Mouse (Mus musculus) adrenal gland, adult 18-20 months (tissue): Measurements from ENCODE around the gene Gm20517. TPM values are rescaled to one million over a fixed set of nuclear protein-coding genes. Genes with fewer than 3 reads are reported as not detected.
"Not testable (repeated sequence)": the region's sequence is repeated elsewhere in the genome, so short reads cannot be mapped to it uniquely, and the experiment has no call there.

ENCODE experiments used
- DNase-seq, 2 experiments: peaks; one replicate each; pipeline ENCODE4 v3.0.0; 2021 to 2022; ENCODE audit warnings: low spot score in 2 of 2
- total RNA-seq, 2 experiments: library from RNA; stranded (reverse); gene quantifications; 1 replicate in 1 of 2; 2 replicates in 1 of 2; pipeline ENCODE4 v1.2.3; 2021

Gene Gm20517
- total RNA-seq, 2 experiments from 2014 or later = 1.6 to 3.4 TPM

GRCm38 (mm10) chr17:47625088-47625487 is 13.7 kb downstream of the Gm20517 start:
- no peak for DNase-seq

- no peak for DNase-seq
Measured at GRCm38 (mm10) chr17:47626031-47626430, 14.6 kb downstream of the Gm20517 start.

GRCm38 (mm10) chr17:47627791-47628190 is 16.4 kb downstream of the Gm20517 start:
- DNase-seq = no peak

GRCm38 (mm10) chr17:47628851-47629676 is 17.7 kb downstream of the Gm20517 start:
- DNase-seq = peak; percentile 90 to 92

GRCm38 (mm10) chr17:47629717-47630677 is 18.6 kb downstream of the Gm20517 start:
- DNase-seq = no peak

- DNase-seq = no peak
Measured at GRCm38 (mm10) chr17:47630678-47631065, 19.3 kb downstream of the Gm20517 start, which contains the start of gene Usp49. TSS of gene Usp49 (plus strand) at chr17:47630690.

GRCm38 (mm10) chr17:47632181-47632840 is 20.9 kb downstream of the Gm20517 start:
- DNase-seq = no peak

GRCm38 (mm10) chr17:47633999-47634770 is 22.8 kb downstream of the Gm20517 start:
- DNase-seq = no peak

GRCm38 (mm10) chr17:47642992-47643391 is 31.6 kb downstream of the Gm20517 start:
- DNase-seq = no peak

GRCm38 (mm10) chr17:47646683-47647082 is 35.3 kb downstream of the Gm20517 start:
- peak; percentile 25 to 43 for DNase-seq

- DNase-seq = no peak
Measured at GRCm38 (mm10) chr17:47648966-47649365, 37.6 kb downstream of the Gm20517 start.

- DNase-seq = no peak
Measured at GRCm38 (mm10) chr17:47651953-47652352, 40.6 kb downstream of the Gm20517 start.

- not testable (repeated sequence) for DNase-seq
Measured at GRCm38 (mm10) chr17:47654346-47654745, 43.0 kb downstream of the Gm20517 start.

GRCm38 (mm10) chr17:47655697-47656096 is 44.3 kb downstream of the Gm20517 start:
- DNase-seq = no peak

- no peak for DNase-seq
Measured at GRCm38 (mm10) chr17:47657901-47658300, 46.5 kb downstream of the Gm20517 start.

GRCm38 (mm10) chr17:47658741-47659243 is 47.4 kb downstream of the Gm20517 start:
- DNase-seq = no peak

- DNase-seq = no peak
Measured at GRCm38 (mm10) chr17:47663009-47663713, 51.8 kb downstream of the Gm20517 start.

GRCm38 (mm10) chr17:47664474-47664873 is 53.1 kb downstream of the Gm20517 start:
- no peak for DNase-seq

- DNase-seq = no peak
Measured at GRCm38 (mm10) chr17:47669166-47669565, 57.8 kb downstream of the Gm20517 start.

GRCm38 (mm10) chr17:47671988-47672310 is 60.6 kb downstream of the Gm20517 start:
- no peak for DNase-seq
